Mouse (Mus musculus): ENCODE data around the gene Slitrk1. TPM values are rescaled to one million over a fixed set of nuclear protein-coding genes. Genes with fewer than 3 reads are reported as not detected.

Gene Slitrk1
- polyA plus RNA-seq, 1 experiment from 2014 or later: 0.09 TPM

GRCm38 (mm10) chr14:108898601-108899000 is 15.4 kb downstream of the Slitrk1 start:
- ATAC-seq (replicated peaks; ENCODE audit: extremely low read depth, insufficient read depth, low FRiP score): no peak
- H3K9ac ChIP-seq (ENCODE audit: low read length): no peak overlapping the region
- no peaks in the 10 kb centered on the region for H3K27me3 ChIP-seq (ENCODE audit: control insufficient read depth, insufficient read depth, low read length)
- no peak overlapping the region for H3K4me2 ChIP-seq (ENCODE audit: low read depth, low read length)
- H3K4me3 ChIP-seq (ENCODE audit: low read length): no peak overlapping the region
- no peaks in the 10 kb centered on the region for H3K36me3 ChIP-seq (ENCODE audit: control insufficient read depth, insufficient read depth)
- H3K9me3 ChIP-seq (replicated peaks; ENCODE audit: control insufficient read depth, low read length): no peaks in the 10 kb centered on the region
- no peak overlapping the region for H3K27ac ChIP-seq (ENCODE audit: low read length)
- 73% methylated on average over 7 of the region's 7 CpGs for WGBS
- H3K4me1 ChIP-seq (ENCODE audit: control insufficient read depth, insufficient read depth, low read length): no peaks in the 10 kb centered on the region

GRCm38 (mm10) chr14:108895456-108895855 is 18.5 kb downstream of the Slitrk1 start:
- Histone ChIP-seq H3K4me2 (ENCODE audit: low read depth, low read length) (no peak overlapping the region), H3K27ac (ENCODE audit: low read length) (no peak overlapping the region), H3K4me3 (ENCODE audit: low read length) (no peak overlapping the region), H3K36me3 (ENCODE audit: control insufficient read depth, insufficient read depth) (no peaks in the 10 kb centered on the region), H3K9ac (ENCODE audit: low read length) (no peak overlapping the region), H3K27me3 (ENCODE audit: control insufficient read depth, insufficient read depth, low read length) (no peaks in the 10 kb centered on the region), H3K9me3 (replicated peaks; ENCODE audit: control insufficient read depth, low read length) (no peaks in the 10 kb centered on the region), H3K4me1 (ENCODE audit: control insufficient read depth, insufficient read depth, low read length) (no peaks in the 10 kb centered on the region)
- no peak for ATAC-seq (replicated peaks; ENCODE audit: extremely low read depth, insufficient read depth, low FRiP score)
- WGBS: 53% methylated on average over 2 of the region's 2 CpGs

- Histone ChIP-seq H3K27ac (ENCODE audit: low read length) (no peak overlapping the region), H3K9me3 (replicated peaks; ENCODE audit: control insufficient read depth, low read length) (no peaks in the 10 kb centered on the region), H3K4me3 (ENCODE audit: low read length) (no peak overlapping the region), H3K4me1 (ENCODE audit: control insufficient read depth, insufficient read depth, low read length) (0 out of 2 replicates have a peak, but pooled peaks cover 2% of the 10 kb centered on the region), H3K9ac (ENCODE audit: low read length) (no peak overlapping the region), H3K36me3 (ENCODE audit: control insufficient read depth, insufficient read depth) (no peaks in the 10 kb centered on the region), H3K27me3 (ENCODE audit: control insufficient read depth, insufficient read depth, low read length) (no peaks in the 10 kb centered on the region), H3K4me2 (ENCODE audit: low read depth, low read length) (no peak overlapping the region)
- no peak for ATAC-seq (replicated peaks; ENCODE audit: extremely low read depth, insufficient read depth, low FRiP score)
These were observed 46.1 kb downstream of the Slitrk1 start for GRCm38 (mm10) chr14:108867816-108868215.

- no peak overlapping the region for H3K4me3 ChIP-seq (ENCODE audit: low read length)
- no peak overlapping the region for H3K9ac ChIP-seq (ENCODE audit: low read length)
- no peaks in the 10 kb centered on the region for H3K9me3 ChIP-seq (replicated peaks; ENCODE audit: control insufficient read depth, low read length)
- no peaks in the 10 kb centered on the region for H3K27me3 ChIP-seq (ENCODE audit: control insufficient read depth, insufficient read depth, low read length)
- no peak for ATAC-seq (replicated peaks; ENCODE audit: extremely low read depth, insufficient read depth, low FRiP score)
- no peak overlapping the region for H3K4me2 ChIP-seq (ENCODE audit: low read depth, low read length)
- no peaks in the 10 kb centered on the region for H3K36me3 ChIP-seq (ENCODE audit: control insufficient read depth, insufficient read depth)
- H3K4me1 ChIP-seq (ENCODE audit: control insufficient read depth, insufficient read depth, low read length): 0 out of 2 replicates have a peak, but pooled peaks cover 2% of the 10 kb centered on the region
- H3K27ac ChIP-seq (ENCODE audit: low read length): no peak overlapping the region
These were observed 49.3 kb downstream of the Slitrk1 start for GRCm38 (mm10) chr14:108864631-108865030.

GRCm38 (mm10) chr14:108859310-108859709 is 54.6 kb downstream of the Slitrk1 start:
- ATAC-seq (replicated peaks; ENCODE audit: extremely low read depth, insufficient read depth, low FRiP score): no peak
- H3K4me1 ChIP-seq (ENCODE audit: control insufficient read depth, insufficient read depth, low read length): no peaks in the 10 kb centered on the region
- H3K9ac ChIP-seq (ENCODE audit: low read length): no peak overlapping the region
- no peak overlapping the region for H3K4me2 ChIP-seq (ENCODE audit: low read depth, low read length)
- H3K27ac ChIP-seq (ENCODE audit: low read length): no peak overlapping the region
- no peaks in the 10 kb centered on the region for H3K9me3 ChIP-seq (replicated peaks; ENCODE audit: control insufficient read depth, low read length)
- no peaks in the 10 kb centered on the region for H3K27me3 ChIP-seq (ENCODE audit: control insufficient read depth, insufficient read depth, low read length)
- no peak overlapping the region for H3K4me3 ChIP-seq (ENCODE audit: low read length)
- H3K36me3 ChIP-seq (ENCODE audit: control insufficient read depth, insufficient read depth): no peaks in the 10 kb centered on the region
- WGBS: 79% methylated on average over 1 of the region's 1 CpGs
